20 mouse cellular contexts compared by ENCODE assay signal in genomic region chr16:8576901-8577300, GRCm38 (mm10).
DNase-seq lines count a peak whose midpoint lies in the region; ATAC-seq and TF ChIP-seq lines count a peak whose summit lies in the region.
"Had no signal": no experiment of that assay in that cellular context is flagged by ENCODE, and none has a peak within 500 bp of the region (broad histone marks: within the 10 kb centered on the region; RNA-seq: fewer than 3 reads in every experiment).

No protein-coding gene starts in this region.

- H3K36me3 ChIP-seq in stomach, postnatal 0 days (ENCODE audit: control insufficient read depth, insufficient read depth, low read length), result no peaks in the 10 kb centered on the region
- H3K36me3 ChIP-seq: forebrain, embryonic 10.5 days had no signal

- no peak overlapping the region for H3K4me2 ChIP-seq in stomach, postnatal 0 days (replicated peaks; ENCODE audit: low read depth)
- H3K4me2 ChIP-seq: forebrain, embryonic 13.5 days; heart, embryonic 13.5 days; hindbrain, embryonic 15.5 days had no signal

- no peak overlapping the region for H3K27ac ChIP-seq in stomach, postnatal 0 days (replicated peaks)
- H3K27ac ChIP-seq: forebrain, embryonic 10.5 days; forebrain, embryonic 13.5 days; gastrocnemius, adult 2 months; heart, embryonic 13.5 days; hindbrain, embryonic 15.5 days had no signal

- no peak overlapping the region for H3K9ac ChIP-seq in stomach, postnatal 0 days (ENCODE audit: low read length)
- H3K9ac ChIP-seq: forebrain, embryonic 13.5 days; heart, embryonic 13.5 days; hindbrain, embryonic 15.5 days had no signal

- H3K9me3 ChIP-seq in stomach, postnatal 0 days (ENCODE audit: control insufficient read depth, low read length), result no peaks in the 10 kb centered on the region
- H3K9me3 ChIP-seq: forebrain, embryonic 10.5 days; forebrain, embryonic 13.5 days; heart, embryonic 13.5 days; hindbrain, embryonic 15.5 days had no signal

- no peaks in the 10 kb centered on the region for H3K27me3 ChIP-seq in stomach, postnatal 0 days (ENCODE audit: control insufficient read depth, insufficient read depth, low read length)
- H3K27me3 ChIP-seq: forebrain, embryonic 13.5 days; heart, embryonic 13.5 days; hindbrain, embryonic 15.5 days had no signal

- no peak for TF ChIP-seq CTCF in stomach, postnatal 0 days (IDR thresholded peaks at IDR 0.05; ENCODE audit: low read depth)

- TF ChIP-seq EP300 in stomach, postnatal 0 days (optimal IDR thresholded peaks at IDR 0.05), result no peak

- H3K4me1 ChIP-seq in stomach, postnatal 0 days (replicated peaks; ENCODE audit: control insufficient read depth, insufficient read depth), result no peaks in the 10 kb centered on the region
- H3K4me1 ChIP-seq: forebrain, embryonic 13.5 days; heart, embryonic 13.5 days; hindbrain, embryonic 15.5 days had no signal

- intact Hi-C loops in heart, postnatal 10 days (cut with DNase I), result no loop called here

- peak; percentile 74 for DNase-seq in heart, adult 11 months
- DNase-seq in heart, postnatal 10 days, result no peak
- DNase-seq in testis, postnatal 10 days (ENCODE audit: low spot score), result peak; percentile 30
- no peak for DNase-seq in testis, postnatal 14 days (ENCODE audit: low spot score)
- peak; percentile 7 for DNase-seq in stomach, postnatal 0 days (ENCODE audit: low spot score)
- DNase-seq in ovary, postnatal 14 days (ENCODE audit: low spot score), result no peak
- DNase-seq: adrenal gland, postnatal 10 days; adrenal gland, postnatal 36 days; cerebellum, adult 18-20 months; cerebellum, adult 9-10 months; cerebellum, postnatal 14 days; gastrocnemius, adult 2 months; gastrocnemius, postnatal 14 days; heart, adult 18-20 months had no signal

- H3K4me3 ChIP-seq in stomach, postnatal 0 days (ENCODE audit: low read depth, low read length), result no peak overlapping the region
- H3K4me3 ChIP-seq: forebrain, embryonic 10.5 days; forebrain, embryonic 13.5 days; gastrocnemius, adult 2 months; heart, embryonic 13.5 days; hindbrain, embryonic 15.5 days had no signal

- ATAC-seq in stomach, postnatal 0 days (ENCODE audit: low FRiP score, low TSS enrichment), result no peak
- ATAC-seq: forebrain, embryonic 13.5 days; forebrain, embryonic 16.5 days; intestine, postnatal 0 days had no signal

- 63% methylated on average over 3 of the region's 3 CpGs for WGBS in stomach, postnatal 0 days

Comparison
In these comparisons a context has a peak if more than half of its experiments do, and no peak if none do; other contexts are left out.
1. DNase-seq: peak in heart, adult 11 months (single experiment), testis, postnatal 10 days (single experiment) and stomach, postnatal 0 days (single experiment); none in heart, postnatal 10 days (0 of 2), testis, postnatal 14 days (single experiment) and ovary, postnatal 14 days (single experiment).